Mouse (Mus musculus) stomach, embryonic 16.5 days (tissue): ENCODE data around the gene Gm5134. TPM values are rescaled to one million over a fixed set of nuclear protein-coding genes. Genes with fewer than 3 reads are reported as not detected.
"Not testable (repeated sequence)": the region's sequence is repeated elsewhere in the genome, so short reads cannot be mapped to it uniquely, and the experiment has no call there.

Experiments used
- ATAC-seq: fragments of 200-750 bp; cut with Nextera tagmentation; 2 replicates; pipeline ENCODE4 v1.8.0; 2017; ENCODE audit warnings: moderate number of reproducible peaks, moderate TSS enrichment; ENCODE audit not compliant: insufficient read depth, low FRiP score
- H3K27ac ChIP-seq: fragments of 300-500 bp; sonication (generic); 2 replicates; pipeline ENCODE4 v1.5.1; 2014; ENCODE audit warnings: low read length
- H3K27me3 ChIP-seq: fragments of 300-500 bp; sonication (generic); 2 replicates; pipeline ENCODE4 v1.6.1; 2014; ENCODE audit warnings: low read length, control low read depth, mixed read lengths; ENCODE audit not compliant: control insufficient read depth, insufficient read depth
- H3K36me3 ChIP-seq: fragments of 300-500 bp; sonication (generic); 2 replicates; pipeline ENCODE4 v1.6.1; 2014; ENCODE audit warnings: low read length; ENCODE audit not compliant: control insufficient read depth, insufficient read depth
- H3K4me1 ChIP-seq: fragments of 300-500 bp; sonication (generic); 2 replicates; pipeline ENCODE4 v1.6.1; 2014; ENCODE audit warnings: low read length, control low read depth, mixed read lengths; ENCODE audit not compliant: control insufficient read depth, insufficient read depth
- H3K4me2 ChIP-seq: fragments of 300-500 bp; sonication (generic); 2 replicates; pipeline ENCODE4 v1.6.1; 2014; ENCODE audit warnings: low read depth, low read length, mixed read lengths
- H3K4me3 ChIP-seq: fragments of 300-500 bp; sonication (generic); replicated peaks from 2 replicates; pipeline ENCODE4 v1.5.1; 2014; ENCODE audit warnings: mild to moderate bottlenecking, low read length
- H3K9ac ChIP-seq: fragments of 300-500 bp; sonication (generic); 2 replicates; pipeline ENCODE4 v1.6.1; 2014; ENCODE audit warnings: low read length
- H3K9me3 ChIP-seq: fragments of 300-500 bp; sonication (generic); replicated peaks from 2 replicates; pipeline ENCODE4 v1.6.1; 2016; ENCODE audit warnings: low read length, control low read depth; ENCODE audit not compliant: control insufficient read depth
- WGBS: fragments of 180-500 bp; shearing (Covaris S2); extraction: QIAGEN DNeasy Blood & Tissue Kit; methylation state at CpG from one replicate; pipeline ENCODE4 v1.1.7; 2014; 5-methylcytosine and 5-hydroxymethylcytosine counted together
- polyA plus RNA-seq: library from polyadenylated mRNA; unstranded; fragments of >200 nt; fragmentation: Nextera tagmentation; extraction: Ambion mirVana; gene quantifications from 2 replicates; pipeline ENCODE4 v1.2.1, GENCODE M21; 2015

Gene Gm5134
- polyA plus RNA-seq, 1 experiment from 2014 or later = not detected

GRCm38 (mm10) chr10:75975216-75975615 lies 20.9 kb downstream of the Gm5134 start:
- Histone ChIP-seq H3K4me1 (no peaks in the 10 kb centered on the region), H3K4me2 (no peak overlapping the region), H3K4me3 (no peak overlapping the region), H3K36me3 (no peaks in the 10 kb centered on the region), H3K27ac (no peak overlapping the region), H3K9ac (no peak overlapping the region), H3K27me3 (no peaks in the 10 kb centered on the region), H3K9me3 (no peaks in the 10 kb centered on the region)
- 77% methylated on average over 5 of the region's 5 CpGs for WGBS
- ATAC-seq = no peak

DNA sequence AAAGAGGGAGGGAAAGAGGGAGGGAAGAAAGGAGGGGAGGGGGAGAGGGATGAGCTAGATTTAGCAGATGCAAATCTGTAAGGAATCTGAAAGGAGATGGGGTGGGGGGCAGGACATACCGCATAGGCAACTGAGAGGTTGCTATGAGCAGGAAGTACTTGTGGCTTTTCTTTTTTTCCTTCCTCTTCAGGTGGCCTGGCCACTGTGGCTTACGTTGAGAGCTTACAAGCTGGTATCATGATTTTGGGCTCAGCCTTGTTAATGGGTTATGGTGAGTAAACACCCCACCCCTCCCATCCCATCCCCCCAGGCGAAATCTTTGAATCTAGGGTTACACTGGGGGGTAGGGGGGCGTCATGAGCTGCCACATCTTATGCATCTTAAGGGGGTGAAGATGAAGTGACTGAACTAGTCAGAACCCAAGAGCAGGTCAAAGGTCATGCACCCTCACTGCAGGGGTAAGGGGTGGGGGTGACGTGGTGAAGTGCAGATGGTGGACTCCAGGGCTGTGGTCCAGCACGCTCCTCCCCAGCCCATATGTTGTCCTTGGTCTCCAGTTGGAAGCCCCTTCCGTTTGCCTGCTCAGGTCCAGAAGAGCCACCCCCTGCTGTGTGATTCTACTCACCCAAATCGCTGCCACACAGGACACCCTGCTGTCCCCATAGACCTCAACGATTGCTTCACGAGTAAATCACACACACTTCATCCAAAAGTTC lies 24.0 kb downstream of the Gm5134 start:
- no peaks in the 10 kb centered on the region for H3K9me3 ChIP-seq
- no peak overlapping the region for H3K9ac ChIP-seq
- H3K27ac ChIP-seq = no peak overlapping the region
- H3K27me3 ChIP-seq = no peaks in the 10 kb centered on the region
- no peaks in the 10 kb centered on the region for H3K36me3 ChIP-seq
- no peak overlapping the region for H3K4me2 ChIP-seq
- ATAC-seq = no peak
- no peaks in the 10 kb centered on the region for H3K4me1 ChIP-seq
- 43% methylated on average over 10 of the region's 10 CpGs for WGBS
- no peak overlapping the region for H3K4me3 ChIP-seq

DNA sequence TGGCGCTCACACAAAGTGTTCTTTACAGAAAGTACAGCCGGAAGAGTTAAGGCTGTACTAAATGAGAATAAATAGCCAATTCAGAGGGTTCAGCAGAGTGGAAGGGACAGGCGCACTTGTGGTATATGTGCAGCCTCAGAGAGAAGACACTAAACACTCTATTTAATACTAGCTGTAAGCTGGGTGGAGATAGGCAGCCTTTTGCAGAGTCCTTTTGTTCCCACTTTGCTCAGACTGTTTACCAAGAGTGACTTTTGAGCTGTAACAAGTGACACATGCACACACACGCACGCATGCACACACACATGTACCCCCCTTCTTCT lies 24.5 kb downstream of the Gm5134 start:
- 84% methylated on average over 5 of the region's 5 CpGs for WGBS
- H3K9me3 ChIP-seq = no peaks in the 10 kb centered on the region
- no peaks in the 10 kb centered on the region for H3K36me3 ChIP-seq
- H3K4me2 ChIP-seq = no peak overlapping the region
- no peak overlapping the region for H3K27ac ChIP-seq
- H3K9ac ChIP-seq = no peak overlapping the region
- no peak for ATAC-seq
- no peaks in the 10 kb centered on the region for H3K27me3 ChIP-seq
- no peaks in the 10 kb centered on the region for H3K4me1 ChIP-seq
- H3K4me3 ChIP-seq = no peak overlapping the region

DNA sequence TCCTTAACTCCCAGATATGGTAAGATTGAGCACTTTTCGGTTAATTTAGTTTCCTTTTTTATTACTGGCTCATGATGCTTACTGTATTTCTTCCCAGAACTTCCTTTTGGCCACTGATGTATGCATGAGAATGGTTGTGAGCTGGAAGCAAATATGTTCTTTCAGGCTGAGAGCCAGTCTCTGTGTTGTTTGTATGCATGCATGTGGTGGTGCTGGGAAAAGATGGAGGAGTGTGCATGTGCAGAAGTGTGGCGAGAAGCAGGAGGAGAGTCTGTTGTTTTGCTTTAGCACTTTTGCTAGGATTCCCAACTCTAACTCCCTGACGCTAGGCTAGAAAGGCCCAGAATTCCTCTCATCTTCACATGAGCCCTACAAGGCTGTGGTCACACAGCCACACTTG lies 25.1 kb downstream of the Gm5134 start:
- Histone ChIP-seq H3K27me3 (no peaks in the 10 kb centered on the region), H3K4me3 (no peak overlapping the region), H3K9ac (no peak overlapping the region), H3K4me2 (no peak overlapping the region), H3K36me3 (no peaks in the 10 kb centered on the region), H3K27ac (no peak overlapping the region), H3K9me3 (no peaks in the 10 kb centered on the region), H3K4me1 (no peaks in the 10 kb centered on the region)
- 80% methylated on average over 3 of the region's 3 CpGs for WGBS
- ATAC-seq = no peak

GRCm38 (mm10) chr10:75990430-75991042 lies 36.2 kb downstream of the Gm5134 start:
- H3K9ac ChIP-seq = no peak overlapping the region
- no peak overlapping the region for H3K4me3 ChIP-seq
- H3K4me1 ChIP-seq = no peaks in the 10 kb centered on the region
- H3K27me3 ChIP-seq = no peaks in the 10 kb centered on the region
- no peaks in the 10 kb centered on the region for H3K9me3 ChIP-seq
- 78% methylated on average over 4 of the region's 4 CpGs for WGBS
- H3K4me2 ChIP-seq = no peak overlapping the region
- H3K36me3 ChIP-seq = no peaks in the 10 kb centered on the region
- H3K27ac ChIP-seq = no peak overlapping the region
- ATAC-seq = no peak

DNA sequence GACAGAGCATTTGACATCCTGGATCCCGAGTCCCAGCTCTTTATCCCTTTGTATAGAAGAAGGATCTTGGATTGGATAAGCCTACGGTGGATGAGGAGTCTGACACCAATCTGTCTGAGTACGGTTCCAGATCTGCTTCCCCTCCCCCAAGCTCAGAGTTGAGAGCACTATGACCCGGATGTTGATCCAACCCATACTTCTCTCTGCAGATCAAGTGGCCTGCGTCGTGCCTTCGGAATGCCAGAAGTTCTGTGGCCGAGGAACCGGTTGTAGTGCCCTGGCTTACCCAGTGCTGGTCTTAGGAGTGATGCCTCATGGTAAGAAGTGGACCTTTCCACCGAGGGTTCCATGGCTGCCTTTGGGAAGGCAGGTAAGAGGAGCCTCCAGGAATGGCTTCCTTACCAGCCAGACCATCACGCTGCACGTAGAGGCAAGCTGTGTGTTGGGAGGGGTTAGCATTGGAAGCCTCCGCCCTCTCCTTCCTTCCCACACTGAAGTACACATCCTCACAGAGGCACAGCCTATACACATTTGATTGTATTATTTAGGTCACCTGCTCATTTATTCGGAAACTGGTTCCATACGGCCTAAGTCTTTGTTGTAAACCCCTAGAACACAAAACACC lies 39.4 kb downstream of the Gm5134 start:
- no peak overlapping the region for H3K4me3 ChIP-seq
- H3K4me2 ChIP-seq = no peak overlapping the region
- no peak for ATAC-seq
- H3K27ac ChIP-seq = no peak overlapping the region
- no peaks in the 10 kb centered on the region for H3K36me3 ChIP-seq
- no peaks in the 10 kb centered on the region for H3K27me3 ChIP-seq
- H3K9ac ChIP-seq = no peak overlapping the region
- no peaks in the 10 kb centered on the region for H3K9me3 ChIP-seq
- 84% methylated on average over 15 of the region's 15 CpGs for WGBS
- no peaks in the 10 kb centered on the region for H3K4me1 ChIP-seq

- not testable (repeated sequence) for H3K9ac ChIP-seq, H3K4me3 ChIP-seq, H3K4me1 ChIP-seq, H3K4me2 ChIP-seq, H3K27me3 ChIP-seq, H3K27ac ChIP-seq, H3K9me3 ChIP-seq, ATAC-seq, H3K36me3 ChIP-seq
- 76% methylated on average over 12 of the region's 13 CpGs for WGBS
Measured at GRCm38 (mm10) chr10:75994531-75995210, 40.4 kb downstream of the Gm5134 start.

GRCm38 (mm10) chr10:75995463-75995862 lies 41.1 kb downstream of the Gm5134 start:
- Histone ChIP-seq H3K4me1 (no peaks in the 10 kb centered on the region), H3K9me3 (no peaks in the 10 kb centered on the region), H3K9ac (no peak overlapping the region), H3K36me3 (no peaks in the 10 kb centered on the region), H3K27ac (no peak overlapping the region), H3K4me3 (no peak overlapping the region), H3K27me3 (no peaks in the 10 kb centered on the region), H3K4me2 (no peak overlapping the region)
- no peak for ATAC-seq
- 77% methylated on average over 11 of the region's 11 CpGs for WGBS

DNA sequence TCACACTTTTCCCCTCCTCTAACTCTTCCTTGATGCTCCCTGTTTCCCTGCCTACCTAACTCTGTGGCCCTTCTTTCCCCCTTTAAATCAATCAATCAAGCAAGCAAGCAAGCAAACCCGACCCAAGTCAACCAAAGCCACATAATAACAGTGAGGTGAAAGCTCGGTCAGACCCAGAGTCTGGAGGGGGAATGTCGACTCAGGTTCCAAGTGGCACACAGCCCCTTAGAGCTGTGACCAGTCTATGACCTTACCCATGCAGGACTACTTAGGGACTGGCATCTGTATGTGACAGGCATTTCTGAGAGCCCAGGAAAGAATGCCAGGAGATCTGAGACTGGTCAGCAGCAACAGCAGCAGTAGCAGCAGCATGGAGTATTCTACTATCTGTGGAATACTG lies 42.0 kb downstream of the Gm5134 start:
- no peaks in the 10 kb centered on the region for H3K9me3 ChIP-seq
- H3K27ac ChIP-seq = no peak overlapping the region
- H3K4me3 ChIP-seq = no peak overlapping the region
- H3K36me3 ChIP-seq = no peaks in the 10 kb centered on the region
- no peak for ATAC-seq
- H3K9ac ChIP-seq = no peak overlapping the region
- H3K4me2 ChIP-seq = no peak overlapping the region
- WGBS = 15% methylated on average over 3 of the region's 3 CpGs
- no peaks in the 10 kb centered on the region for H3K27me3 ChIP-seq
- H3K4me1 ChIP-seq = no peaks in the 10 kb centered on the region
